Mouse (Mus musculus): Measurements from ENCODE around the gene Mrpl55.

Gene Mrpl55

DNA sequence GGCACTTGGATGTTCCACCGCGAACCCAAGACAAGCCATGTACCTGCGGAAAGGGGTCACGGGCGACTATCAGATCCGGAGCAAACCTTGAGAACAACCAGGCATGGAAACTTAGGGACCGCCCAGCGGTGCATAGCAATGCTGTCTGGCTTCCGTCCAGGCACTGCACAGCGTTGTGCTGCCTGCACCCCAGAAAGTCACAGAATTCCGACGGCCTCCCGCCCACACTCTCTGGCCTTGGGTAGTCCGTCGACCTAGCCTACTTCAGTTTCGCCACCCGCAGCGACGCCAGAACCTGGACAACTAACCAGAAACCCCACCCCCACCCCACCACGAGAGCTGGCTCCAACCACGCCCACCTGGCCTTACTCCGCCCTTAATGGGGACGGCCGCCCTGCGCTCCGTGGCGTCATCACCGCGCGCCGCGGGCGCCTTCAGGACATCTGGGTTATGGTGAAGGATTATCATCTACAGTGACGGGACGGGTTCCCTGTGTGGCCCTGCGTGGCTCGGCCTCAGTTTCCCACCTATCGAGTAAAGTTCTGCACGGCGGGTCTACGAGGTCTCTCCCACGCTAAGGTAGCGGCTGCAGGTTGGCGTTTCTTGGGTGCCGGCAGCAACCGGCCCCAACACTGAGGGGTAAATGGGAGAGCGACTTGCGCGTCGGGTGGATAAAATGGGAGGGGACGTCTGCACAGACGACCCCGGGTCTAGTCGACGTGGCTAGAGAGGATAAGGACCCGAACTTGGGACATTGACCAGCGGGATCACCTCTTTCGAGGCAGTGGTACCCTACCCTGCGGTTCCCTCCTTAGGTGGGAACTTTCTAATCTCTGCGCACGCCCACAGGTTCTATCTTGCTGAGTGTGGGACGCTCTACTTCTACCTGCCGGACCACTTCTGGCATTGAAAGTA is at the start of gene Mrpl55:
Gene Mrpl55, plus strand, starts transcription at position 406 of the 915 bp plus-strand sequence.
- DNase-seq = peak; percentile 99

DNA sequence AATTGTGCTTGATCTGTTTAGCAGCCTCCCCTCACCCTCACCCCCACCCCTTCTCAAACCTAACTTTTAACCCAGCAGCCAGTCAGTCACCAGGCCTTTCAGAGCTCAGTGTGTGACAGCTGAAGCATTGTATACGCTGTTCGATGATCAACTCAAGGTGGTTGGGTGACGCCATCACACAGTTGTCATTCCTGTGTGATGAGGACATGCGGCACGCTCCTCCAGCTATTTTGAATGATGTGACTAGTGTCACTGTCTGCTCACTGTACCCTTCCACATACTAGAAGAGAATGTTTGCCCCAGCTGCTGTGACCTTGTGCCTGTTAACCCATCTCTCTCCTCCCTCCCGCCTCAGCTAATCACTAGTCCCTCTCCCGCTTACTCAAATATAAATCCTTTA is 48.1 kb upstream of the Mrpl55 start:
- DNase-seq = no peak

DNA sequence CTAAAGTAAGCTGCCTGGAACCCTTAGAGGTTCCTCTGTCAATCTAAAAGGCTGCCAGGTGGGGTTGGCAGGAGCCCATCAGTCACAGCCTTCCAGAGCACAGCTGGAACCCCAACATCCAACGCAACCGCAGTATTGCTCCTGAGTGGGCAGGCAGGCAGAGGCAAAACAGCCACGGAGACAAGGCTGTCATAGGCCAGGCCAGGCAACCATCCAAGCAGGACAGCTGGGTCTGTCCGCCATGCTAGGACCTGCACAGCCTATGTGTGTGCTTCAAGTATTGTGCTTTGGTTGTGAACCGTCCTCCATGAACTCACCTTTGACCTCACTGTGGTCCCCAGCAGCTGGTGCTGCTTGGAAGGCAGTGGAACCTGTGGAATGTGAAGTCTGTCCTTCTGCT is 46.4 kb upstream of the Mrpl55 start:
- no peak for DNase-seq

DNA sequence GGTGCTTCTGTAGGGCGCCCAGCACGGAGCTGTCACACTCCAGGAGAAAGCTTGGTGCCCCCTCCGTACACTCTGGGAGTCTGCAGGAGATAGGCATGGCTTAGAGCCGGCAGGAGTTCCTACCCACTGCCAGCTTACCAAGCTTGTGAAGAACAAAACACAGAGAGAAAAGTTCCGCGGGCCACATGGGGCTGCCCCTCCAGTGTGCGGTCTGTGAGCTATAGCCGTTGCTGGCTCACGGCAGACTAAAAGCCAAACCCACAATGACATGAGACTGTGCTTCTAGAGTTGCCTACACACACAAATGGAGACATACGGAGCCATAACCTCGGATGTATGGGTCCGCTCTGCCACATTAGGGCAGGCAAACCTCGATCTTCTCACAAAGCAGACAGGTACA is 43.2 kb upstream of the Mrpl55 start:
- no peak for DNase-seq

DNA sequence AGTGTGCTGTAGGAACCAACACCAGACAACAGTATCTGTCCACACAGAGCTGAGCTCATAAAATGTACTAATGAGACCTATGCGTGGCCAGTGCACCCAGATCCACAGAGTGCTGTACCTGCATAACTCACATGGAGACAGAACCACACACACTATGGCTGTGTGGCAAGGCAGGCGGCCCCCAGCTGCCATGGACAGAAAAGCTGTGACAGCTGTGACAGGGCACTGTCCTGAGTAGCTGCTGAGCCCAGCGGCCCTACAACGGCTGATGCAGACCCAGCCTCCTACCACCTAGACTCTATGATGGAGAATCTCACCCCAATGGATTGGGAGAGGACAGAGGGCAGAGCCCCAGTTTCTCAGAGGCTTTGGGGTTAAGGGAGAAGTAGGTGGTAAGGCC is 42.7 kb upstream of the Mrpl55 start:
- no peak for DNase-seq

DNA sequence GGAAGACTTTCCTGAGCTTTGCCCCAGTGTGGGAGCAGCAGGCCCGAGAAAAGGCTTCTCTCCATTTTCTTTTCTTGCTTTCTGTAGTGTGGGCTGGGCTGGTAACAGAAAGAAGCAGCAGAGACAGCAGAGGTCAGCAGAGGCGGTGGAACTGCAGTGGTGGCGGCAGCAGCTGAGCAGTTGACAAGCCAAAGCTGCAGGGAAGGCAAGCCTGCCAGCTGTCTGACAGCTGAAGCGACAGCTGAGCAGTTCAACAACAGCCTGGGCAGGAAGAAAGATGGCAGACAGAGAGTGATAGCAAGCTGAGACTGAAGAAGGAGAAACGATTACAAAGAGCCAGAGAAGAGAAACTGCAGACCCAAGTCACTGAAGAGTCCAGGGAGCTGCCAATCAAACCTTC is 40.9 kb upstream of the Mrpl55 start:
- peak; percentile 96 for DNase-seq

DNA sequence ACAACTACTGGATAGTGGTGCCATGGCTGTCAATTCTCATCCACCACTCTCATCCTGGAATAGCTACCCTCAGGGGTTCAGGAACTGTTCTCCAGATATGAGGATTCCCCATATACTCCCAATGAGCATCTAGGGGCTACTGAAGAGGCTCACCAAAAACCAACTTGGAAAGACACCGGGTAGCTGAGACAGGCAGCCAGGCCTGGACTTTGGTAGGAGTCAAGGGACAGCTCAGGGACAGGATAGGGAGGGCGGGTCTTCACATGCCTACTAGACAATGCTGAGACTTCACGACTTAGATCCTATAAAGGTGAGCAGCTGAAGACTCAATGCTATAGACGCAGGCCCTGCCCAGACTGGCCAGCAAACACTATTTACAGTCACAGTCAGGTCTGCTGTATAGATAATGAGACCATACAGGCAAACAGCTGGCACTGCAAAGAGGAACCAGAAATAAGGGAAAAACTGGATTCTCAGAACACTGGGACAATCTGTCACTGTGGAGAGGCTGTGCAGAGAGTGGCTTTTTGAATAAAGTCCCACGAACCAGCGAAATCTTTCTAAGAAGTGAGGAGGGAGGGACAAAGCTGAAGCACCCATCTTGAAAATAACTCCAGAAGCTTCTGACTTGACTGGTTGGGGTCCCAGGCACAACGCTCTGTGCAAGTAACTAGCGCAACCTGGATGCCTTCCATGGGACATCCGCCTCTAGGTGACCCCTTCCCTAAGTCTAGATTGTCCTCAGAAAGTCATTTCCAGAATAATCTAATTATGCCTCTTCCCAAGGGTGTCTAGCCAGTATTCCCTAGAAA is 39.6 kb upstream of the Mrpl55 start:
- DNase-seq = peak; percentile 92

DNA sequence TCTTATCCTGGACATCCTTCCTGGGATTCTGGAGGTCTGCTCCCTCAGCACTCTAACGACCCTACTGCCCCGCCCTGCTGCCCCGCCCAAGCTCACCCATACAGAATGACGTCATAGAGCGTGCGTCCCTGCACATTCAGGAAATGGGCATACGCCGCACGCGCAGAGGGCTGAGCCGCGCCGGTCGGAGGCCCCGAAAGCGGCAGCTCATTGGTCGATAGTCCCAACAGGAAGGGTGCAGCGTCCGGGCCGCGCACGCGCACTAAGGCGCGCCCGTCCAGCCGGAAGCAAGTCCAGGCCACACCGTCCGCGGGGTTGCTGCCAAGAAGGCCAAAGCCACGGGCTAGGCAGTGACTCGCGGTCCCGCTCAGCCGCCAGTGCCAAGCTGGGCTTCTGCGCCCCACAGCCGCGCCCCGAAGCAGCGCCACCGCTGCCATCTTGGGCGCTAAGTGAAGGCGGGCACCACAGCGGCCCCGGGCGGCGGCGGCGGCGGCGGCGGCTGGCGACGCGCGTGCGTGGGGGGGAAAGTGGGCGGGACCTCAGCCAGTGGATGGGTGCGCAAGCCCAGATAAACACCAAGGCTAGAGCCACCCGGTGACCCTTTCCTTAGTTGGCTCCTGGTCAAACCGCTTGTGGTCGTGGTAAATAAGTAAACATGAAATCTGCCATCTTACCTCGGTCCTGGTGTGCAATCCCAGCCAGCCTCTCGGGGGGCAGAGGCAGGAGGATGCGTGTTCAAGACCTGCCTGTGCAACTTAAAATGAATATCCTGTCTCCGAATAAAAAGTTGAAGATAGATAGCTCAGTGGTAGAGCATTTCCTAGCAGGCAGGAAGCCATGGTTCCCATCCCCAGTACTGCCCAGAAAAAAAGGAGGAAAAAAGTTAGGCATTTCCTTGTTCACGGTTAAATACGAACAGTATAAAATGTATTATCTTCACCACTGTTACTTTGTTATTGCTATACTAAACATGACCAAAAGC is 38.7 kb upstream of the Mrpl55 start, which contains the start of gene Iba57:
Gene Iba57, minus strand, starts transcription at position 485 of the 982 bp plus-strand sequence.
- peak; percentile 100 for DNase-seq

DNA sequence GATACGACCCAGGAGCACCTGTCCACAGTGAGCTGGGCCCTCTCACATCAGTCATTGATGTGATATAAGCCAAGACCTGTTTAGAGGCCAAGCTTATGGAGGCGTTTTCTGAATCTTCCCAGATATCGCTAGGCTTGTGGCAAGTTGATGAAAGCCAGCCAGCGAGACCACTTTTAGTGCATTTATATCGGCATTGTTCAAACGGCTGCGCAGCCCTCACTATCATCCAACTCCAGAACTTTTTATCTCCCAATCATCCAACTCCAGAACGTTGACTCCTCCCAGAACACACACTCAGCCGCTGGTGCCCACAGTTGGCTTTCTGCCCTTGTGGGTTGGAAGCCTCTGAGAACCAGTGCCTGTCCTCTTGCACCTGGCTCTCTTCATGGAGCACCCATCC is 37.9 kb upstream of the Mrpl55 start:
- DNase-seq = peak; percentile 92

DNA sequence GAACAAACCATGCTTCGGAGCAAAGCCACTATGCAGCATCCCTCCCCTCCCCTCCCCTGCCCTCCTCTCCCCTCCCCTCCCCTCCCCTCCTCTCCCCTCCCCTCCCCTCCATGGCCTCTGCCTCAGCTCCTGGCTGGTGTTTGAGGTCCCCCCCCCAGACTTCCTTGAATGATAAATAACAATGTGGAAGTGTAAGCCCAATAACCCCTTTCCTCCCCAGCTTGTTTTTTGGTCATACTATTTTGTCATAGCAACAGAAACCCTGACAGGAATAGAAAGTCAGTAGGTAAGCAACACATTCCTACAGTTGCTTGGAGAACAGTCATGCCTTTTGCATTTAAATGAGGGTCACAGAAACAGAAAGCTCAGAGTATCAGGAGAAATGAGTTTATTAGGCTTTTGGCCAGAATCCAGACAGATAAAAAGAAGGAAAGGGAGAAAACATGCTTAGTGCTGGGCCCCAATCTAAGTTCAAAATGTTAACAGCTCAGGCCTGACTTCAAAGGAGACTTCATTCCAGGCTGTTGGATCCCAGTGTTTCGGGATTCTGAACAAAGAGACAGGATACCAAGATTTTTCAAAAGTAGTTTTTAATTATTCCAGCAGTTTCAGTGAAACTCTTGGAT is 36.6 kb upstream of the Mrpl55 start:
- DNase-seq = no peak

DNA sequence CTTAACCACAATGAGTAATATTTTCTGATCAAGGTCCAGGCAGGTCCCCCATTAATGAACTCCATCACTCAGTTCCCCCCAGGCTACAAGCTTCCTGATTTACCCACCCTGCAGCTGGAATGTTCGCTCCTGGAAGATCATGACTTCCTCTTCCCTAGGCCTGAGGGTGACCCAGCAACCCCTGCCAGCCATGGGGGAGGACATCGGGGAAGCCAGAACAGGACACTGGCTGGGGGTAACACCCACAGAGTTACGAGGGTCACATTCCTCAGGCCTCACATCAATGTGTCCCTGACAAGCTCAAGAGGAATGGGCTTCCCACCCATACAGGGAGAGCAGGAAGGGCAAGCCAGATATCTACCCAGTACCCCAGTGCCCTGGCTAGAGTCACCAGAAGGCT is 32.5 kb upstream of the Mrpl55 start:
- no peak for DNase-seq

DNA sequence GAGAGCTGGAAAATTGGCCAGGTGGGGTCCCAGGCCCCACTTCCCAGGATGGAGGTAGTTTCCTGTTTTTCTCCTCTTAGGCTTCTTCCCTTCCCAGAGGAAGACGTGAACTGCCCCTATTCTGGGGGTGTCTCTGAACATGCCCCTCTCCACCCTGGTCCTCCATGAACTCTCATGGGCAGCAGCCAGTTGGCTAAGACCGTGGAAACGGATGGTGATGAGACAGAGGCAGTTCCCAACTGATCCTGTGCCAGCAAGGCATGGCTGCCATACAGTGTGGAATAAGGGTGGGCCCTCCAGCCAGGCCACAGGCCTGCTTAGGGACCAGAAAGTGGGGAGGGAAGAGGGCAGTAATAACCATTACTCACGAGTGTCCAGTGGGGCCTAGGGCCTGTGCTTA is 31.7 kb upstream of the Mrpl55 start:
- DNase-seq = no peak

DNA sequence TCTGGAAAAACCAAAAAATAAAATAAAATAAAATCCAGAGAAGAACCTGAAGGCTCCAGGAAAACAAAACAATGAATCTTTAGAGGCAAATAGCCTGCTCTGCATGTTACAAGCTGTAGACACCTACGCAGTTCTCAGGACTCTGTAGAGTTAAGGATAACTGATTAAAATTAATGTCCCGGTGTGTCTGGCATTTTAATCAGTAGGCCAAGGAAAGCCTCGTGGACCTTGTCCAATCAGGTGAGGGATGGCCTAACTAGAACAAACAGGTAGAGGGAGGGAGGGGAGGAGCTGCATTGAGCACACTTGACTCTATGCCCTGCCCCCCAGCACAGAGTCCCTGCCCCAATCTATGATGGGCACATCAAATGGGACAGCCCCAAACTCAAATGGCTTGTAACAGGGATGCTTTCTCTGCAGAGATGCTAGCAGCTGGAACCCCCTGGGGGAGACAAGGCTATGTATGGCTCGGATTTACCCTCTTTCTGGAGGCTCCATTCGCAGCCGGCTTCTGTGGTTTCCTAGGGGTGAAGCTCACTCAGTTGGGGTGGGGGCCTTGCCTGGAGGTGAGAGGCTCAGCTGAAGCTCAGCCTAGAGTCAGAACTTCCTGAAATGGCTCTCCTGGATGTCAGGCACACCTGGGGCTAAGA is 28.0 kb upstream of the Mrpl55 start:
- DNase-seq = no peak

DNA sequence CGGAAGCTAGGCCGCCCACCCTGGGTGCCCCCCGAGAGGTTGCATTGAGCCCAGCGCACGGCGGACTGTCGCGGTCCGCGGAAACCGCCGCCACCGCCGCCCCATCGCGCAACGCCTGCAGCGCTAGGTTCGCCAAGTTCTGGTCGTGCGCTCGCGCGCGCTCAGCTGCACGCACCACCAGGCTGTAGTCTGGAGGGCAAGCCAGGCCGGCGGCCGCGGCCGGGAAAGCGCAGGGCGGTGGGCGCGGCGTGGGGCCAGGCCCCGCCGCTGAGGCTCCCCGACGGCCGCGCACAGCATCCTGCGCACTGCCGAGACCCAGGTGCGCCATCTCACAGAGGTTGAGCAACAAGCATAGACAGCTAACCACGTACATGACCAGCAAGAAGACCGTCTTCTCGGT is 25.8 kb upstream of the Mrpl55 start:
- DNase-seq = no peak

DNA sequence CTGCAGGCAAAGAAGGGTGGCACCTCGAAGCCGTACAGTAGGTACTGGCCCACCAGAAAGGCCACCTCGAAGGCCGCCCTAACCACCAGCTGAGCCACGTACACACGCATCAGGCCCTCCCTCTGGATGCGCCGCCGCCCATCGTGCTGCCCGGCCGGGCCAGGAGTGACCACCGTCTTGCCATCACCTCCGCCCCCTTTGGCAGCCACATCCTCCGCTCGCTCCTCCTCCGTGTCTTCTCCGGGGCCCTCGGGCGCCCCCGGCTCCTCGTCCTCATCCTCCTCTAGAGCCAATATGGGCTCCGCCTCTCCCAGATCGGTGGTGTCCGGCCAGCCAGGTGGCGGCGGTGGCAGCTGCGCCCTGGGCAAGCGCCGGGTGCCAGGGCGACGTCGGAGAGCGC is 25.4 kb upstream of the Mrpl55 start:
- DNase-seq = no peak

DNA sequence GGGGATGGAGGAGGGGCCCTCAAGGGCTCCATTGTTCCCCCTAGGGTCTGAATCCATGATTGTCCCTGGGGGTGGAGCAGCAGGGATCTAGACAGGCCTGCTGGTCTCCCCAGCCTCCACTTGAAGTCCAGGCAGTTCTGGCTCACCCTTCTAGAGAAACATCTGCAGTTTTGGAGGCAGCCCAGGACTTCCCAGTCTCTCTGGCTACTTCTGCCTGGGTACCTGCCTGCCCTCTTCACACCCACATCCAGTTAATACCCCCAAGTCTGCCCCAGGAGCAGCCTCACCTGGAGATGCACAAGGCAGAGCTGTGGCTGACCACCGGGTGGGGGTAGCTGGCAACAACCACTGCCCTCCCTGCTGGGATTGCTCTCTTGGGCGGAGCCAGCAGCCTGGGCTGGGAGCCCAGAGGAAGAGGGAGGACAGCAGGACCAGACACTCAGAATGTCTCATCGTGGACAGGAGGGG is 19.4 kb upstream of the Mrpl55 start, which contains the start of gene Gjc2:
Gene Gjc2, minus strand, starts transcription at position 350 of the 468 bp plus-strand sequence.
- DNase-seq = peak; percentile 98

DNA sequence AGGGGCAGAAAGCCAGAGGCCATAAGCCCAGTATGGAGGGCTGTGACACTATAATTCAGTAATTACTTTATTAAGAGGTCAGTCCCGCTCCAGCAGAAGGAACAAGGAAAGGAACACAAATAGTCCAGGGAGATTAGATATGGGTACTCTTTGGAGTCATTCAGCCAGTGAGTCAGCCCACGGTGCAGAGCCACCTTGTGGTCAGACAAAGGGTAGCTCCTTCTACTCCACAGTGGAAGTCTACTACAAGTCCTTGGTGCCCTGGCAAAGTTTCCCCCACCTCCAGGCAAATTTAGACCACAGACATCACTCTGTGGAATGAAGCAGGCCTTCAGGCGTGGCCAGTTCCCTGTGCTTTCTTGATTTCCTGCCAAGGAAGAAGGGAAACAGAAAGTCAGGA is 18.5 kb upstream of the Mrpl55 start:
- DNase-seq = peak; percentile 97

DNA sequence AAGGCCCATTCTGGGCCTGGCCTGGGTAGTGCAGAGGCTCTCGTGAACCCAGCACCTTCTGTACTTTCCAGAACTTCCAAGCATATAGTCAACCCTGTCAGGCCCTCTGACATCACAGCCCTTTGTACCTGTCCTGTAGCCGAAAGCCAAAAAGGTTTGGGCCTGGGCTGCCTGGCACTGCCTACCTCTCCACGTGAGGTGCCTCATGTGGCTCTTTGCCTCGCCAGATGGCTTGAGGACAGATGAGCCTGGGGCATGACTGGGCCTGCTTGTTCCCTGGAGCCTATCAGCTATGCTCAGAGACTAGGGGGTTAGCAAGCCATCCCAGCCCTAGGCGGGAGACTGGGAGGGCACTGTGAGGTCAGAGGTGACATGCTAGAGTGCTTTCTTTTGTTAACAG is 16.8 kb upstream of the Mrpl55 start:
- peak; percentile 95 for DNase-seq

DNA sequence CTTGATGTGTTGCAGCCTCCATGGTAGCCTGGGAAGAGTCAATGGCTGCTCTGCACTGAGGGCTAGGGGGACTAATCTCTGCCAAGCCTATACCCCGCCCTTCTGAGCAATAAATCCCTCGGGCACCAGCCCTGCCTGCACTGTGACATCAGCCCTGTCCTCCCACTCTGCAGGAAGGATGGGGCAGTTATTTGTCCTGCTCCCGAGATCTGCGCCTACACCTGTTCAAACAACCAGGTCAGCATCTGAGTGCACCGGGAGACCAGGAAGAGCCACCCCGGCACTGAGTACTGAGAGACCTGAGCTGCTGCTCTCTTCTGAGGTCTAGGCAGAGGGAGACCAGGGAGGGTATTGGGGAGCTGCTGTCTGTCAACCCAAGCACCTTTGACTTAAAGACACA is 14.6 kb upstream of the Mrpl55 start:
- no peak for DNase-seq

DNA sequence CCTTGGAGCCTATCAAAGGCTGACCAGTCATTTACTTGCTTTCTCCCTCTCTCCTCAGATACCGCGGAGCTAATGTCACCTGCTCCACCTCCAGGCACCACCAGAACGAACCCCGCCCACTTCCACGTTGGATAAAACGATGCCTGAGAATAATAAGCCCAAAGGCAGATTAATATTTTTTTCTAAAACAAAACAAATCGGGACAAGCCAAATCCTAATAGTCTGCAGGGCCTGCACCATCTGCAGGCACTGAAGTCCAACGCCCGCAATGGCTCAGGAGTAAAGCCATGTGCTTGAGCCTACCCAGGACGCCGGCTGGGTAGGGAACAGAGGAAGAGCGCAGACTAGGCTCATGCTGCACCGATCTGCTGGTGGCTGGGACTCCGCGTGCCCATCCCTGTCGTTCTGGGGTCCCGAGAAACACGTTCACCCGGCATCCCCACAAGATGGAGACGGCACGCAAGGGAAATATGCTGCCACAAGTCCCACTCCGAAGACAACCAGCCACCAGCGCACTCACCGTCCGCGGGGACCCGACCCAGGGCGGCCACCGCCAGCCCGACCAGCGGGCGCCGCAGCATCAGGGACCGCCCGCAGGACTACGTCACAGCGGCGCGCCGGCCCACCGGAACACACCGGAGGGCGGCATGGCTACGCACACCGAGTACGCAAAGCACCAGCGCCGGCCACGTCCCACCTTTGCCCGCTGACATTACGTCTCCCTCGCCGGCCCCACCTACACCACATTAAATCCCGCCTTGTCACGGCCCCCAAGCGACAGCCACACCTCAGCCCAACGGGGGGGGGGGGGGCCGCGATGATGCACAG is 10.8 kb upstream of the Mrpl55 start:
- DNase-seq = peak; percentile 99

DNA sequence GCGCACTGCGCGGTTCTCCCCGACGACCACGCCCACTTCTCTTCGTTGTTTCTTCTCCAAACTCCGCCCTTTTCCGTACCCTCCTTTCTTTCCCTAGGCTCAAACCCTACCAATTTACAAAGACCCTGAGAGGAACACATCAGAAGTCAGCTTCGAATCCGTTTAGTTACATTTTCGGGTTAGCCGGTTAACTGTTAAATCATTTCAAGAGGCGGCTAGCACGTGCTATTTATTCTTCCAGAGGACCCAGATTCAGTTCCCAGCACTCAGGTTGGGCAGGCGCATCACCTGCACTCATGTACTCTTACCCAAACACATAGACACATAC is 10.3 kb upstream of the Mrpl55 start, which contains the start of gene Guk1:
Gene Guk1, minus strand, starts transcription at position 154 of the 328 bp plus-strand sequence.
- DNase-seq = no peak
